Mouse (Mus musculus) layer of hippocampus, postnatal 10 days (tissue): ENCODE data around the gene Meis1. TPM values are rescaled to one million over a fixed set of nuclear protein-coding genes. Genes with fewer than 3 reads are reported as not detected.

ENCODE experiments used
- DNase-seq, 2 experiments: peaks; one replicate each; pipeline ENCODE4 v3.0.0; 2021; ENCODE audit warnings: low spot score in 2 of 2
- total RNA-seq, 2 experiments: library from RNA; stranded (reverse); gene quantifications; 2 replicates each; pipeline ENCODE4 v1.2.3; 2021

The Meis1 gene
- total RNA-seq, 2 experiments from 2014 or later: 1.8 to 2.2 TPM

GRCm38 (mm10) chr11:19014441-19015161 is 4.2 kb downstream of the Meis1 start:
- DNase-seq: no peak

- DNase-seq: no peak
These were observed 4.7 kb downstream of the Meis1 start for GRCm38 (mm10) chr11:19014113-19014440.

- DNase-seq: no peak
These were observed 5.4 kb downstream of the Meis1 start for GRCm38 (mm10) chr11:19013141-19014112.

DNA sequence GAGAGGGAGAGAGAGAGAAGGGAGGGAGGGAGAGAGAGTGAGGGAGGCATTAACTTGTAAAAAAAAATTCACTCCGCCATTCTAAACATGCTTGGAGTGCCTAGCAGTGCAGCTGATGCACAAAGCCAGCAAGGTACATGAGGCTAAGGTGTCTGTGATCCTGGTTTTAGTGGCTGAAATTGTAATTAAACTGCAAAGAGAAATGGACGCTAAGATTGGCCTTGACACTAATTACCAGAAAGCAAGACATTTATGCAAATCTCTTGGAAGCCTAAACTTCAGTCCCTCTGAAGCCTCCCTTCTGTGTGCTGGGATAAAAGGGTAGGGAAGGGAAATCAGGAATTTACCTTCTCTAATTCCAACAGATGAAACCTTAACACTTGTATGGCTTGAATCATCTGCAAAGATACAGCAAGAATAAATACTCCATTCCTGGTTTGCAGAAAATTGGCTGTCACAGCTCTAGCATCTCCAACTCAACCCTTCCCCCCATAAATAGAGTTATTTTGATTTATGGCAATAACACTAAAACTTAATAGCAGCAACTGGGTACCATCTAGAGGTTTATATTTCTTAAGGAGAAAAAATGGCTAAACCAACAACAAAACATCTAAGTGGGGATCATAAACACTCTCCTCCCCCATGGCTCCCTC is 6.2 kb downstream of the Meis1 start:
- no peak for DNase-seq

- DNase-seq: no peak
These were observed 6.8 kb downstream of the Meis1 start for GRCm38 (mm10) chr11:19012001-19012400.

- DNase-seq: no peak
These were observed 7.5 kb downstream of the Meis1 start for GRCm38 (mm10) chr11:19011108-19011805.

DNA sequence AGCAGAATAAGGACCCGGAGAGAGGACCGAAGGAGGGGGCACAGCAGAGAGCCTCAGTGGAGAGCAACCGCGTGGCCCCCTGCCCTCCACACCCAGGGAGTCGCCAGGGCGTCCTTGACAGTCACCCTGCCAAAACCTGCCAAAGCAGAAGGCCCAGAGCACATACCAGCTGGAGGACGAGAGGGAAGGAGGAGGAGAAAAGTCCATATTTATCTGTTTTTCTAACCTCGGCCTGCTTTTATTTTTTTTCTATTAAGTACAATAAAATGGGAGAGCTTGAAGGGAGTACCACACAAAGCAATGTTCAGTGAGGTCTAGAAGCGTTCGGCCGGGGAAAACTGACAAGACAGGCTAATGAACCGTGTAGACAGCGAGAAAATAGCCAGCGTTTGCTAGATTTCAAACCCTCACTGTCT is 8.4 kb downstream of the Meis1 start:
- DNase-seq: no peak

DNA sequence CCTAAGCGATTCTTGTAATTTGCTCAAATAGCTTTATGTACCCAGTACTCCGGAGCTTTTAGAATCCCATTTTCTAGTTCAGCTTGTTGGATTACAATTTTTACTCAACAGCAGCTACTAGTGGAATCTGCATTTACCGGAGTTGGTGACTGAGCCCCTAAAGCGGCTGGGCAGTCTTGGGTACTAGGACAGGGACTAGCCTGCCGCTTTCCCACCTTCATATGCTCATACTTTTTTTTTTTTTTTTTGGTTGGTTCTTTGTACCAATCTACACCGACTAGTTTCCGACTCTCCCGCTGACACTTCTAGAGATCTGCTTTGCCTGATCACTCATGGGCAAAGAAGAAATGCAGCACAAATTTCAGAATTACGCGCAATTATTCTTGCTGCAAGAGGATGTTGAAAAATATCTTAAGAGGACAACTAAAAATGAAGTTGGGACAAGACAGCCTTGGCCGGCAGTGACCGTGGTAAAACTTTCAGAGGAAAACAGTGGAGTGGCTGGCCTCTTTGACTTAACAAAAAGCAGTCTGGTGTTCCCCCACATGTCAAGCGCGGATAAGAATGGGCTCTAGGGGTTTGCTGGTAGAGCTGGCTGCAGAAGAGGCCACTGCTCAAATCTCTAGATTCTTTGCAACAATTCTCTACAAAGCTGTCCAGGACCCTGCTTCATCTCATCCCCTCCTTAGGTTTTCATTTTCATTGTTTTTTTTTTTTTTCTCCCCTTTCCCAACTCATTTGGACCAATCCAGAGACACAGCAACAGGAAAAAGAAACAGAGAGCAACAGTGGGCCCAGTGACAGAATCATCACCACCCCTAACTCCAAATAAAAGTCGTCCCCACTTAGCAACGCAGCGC is 9.0 kb downstream of the Meis1 start:
- no peak for DNase-seq

- DNase-seq: no peak
These were observed 10.0 kb downstream of the Meis1 start for GRCm38 (mm10) chr11:19008610-19009384.

DNA sequence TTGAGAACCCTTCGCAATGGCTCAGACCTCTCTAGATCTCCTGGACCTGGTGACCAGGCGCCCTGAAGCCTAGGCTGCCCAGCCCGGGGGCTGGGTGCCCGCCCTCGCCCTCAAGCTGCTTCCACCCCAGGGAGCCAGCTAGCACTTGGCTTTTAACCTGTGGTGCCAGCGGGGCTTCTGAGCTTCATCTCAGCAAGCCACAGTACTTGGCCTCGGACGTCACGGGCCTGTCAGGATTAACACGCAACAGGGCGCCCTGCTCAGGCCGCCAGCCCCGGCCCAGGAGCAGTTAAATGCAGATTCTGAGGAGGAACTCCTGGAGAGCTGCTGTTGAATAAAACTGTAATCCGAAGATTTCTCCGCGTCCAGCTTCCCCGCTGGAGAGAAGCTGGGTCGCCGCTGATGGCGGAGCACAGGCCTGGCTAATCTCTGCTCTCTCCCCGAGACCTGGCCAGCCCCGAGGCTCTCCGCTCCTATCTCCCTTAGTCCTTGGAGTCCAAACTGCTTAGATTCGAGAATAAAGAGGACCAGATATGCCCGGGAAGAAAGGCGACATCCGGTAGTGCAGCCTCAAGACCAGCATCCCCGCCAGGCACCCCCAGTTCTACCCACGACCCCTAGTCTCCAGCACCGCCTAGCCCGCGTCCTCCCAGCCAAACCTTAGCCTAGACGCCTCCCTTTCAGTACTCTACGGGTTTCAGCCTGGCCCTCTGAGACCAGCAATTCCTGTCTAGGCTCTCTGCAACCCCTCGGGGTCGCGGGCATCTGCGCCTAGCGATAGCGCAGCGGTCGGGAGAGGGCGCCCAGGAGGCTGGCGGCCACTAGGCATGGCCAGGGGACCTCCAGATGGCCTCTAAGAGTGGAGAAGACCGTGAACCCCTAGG is 11.0 kb downstream of the Meis1 start:
- DNase-seq: no peak

GRCm38 (mm10) chr11:19007068-19007467 is 11.7 kb downstream of the Meis1 start:
- DNase-seq: no peak

DNA sequence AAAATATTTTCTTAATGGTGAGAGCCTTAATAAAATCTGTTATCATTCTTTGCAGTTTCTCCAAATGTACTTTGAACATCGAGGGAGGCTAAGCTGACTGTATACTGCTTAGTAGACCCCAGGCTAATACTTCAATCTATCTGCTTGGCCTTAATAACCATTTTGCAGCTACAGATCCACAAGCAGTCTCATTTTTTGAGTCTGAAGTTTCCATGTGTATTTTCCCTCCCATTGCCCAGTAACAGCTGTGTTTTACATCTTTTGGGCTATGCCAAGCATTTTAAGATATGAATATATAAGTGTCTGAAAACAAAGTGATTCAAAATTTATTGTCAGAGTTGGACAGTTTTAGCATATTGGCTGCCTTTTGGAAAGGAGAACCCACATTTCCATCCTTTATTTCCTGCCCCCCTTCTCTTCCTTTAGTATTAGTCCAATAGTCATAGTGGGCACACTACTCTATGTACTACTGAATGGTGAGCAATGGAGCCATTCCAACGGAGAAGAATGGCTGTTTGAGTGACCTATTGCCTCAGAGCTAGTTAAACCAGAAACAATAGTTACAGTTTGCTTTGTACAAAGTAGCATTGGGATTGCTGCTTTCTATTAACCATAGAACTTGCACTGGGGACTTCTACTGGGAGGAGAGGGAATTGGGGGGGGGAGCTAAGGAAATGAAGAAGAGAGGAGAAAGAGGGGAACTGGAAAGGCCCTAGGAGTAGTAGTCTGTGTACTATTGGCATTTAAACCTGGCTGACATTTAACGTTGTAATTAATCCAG is 12.7 kb downstream of the Meis1 start:
- no peak for DNase-seq

DNA sequence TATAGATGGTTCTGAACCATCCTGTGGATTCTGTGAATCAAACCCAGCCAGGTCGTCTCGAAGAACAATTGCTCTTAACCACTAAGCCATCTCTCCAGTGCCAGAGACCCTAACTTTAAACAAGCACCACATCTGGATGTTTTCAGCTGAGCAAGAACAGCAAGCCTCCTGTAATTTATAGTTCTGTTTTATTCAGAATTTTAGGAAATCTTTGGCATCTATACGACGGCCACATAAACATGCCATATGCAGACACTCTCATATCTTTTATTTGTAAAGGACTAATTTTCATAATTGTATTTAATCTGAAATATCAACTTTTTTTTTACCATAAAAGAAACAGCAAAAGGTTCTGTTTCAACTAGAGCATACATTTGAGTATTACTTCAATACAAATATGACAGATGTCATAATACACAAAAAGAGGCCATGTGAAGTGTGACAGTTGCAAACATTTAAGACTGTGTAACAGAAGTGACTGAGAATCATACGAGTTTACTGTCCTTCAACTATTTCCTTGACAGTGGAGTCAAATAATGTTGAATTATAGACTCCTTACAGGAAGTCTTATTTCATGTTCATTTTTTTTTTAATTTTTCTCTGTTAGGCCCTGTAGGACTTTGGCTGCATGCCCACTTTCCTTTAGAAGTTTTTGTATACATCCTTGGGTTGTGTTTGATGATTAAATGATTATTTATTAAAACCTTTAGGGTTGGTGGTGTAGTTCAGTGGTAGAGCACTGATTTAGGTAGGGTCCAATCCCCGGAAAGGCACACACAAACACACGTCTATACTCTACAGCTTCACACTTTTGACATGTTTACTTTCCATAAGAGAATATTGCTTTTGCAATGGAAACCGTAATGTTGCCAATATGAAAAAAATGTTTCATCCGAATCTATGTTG is 13.5 kb downstream of the Meis1 start:
- no peak for DNase-seq

- DNase-seq: no peak
These were observed 15.7 kb downstream of the Meis1 start for GRCm38 (mm10) chr11:19003066-19003465.

- no peak for DNase-seq
These were observed 22.0 kb downstream of the Meis1 start for GRCm38 (mm10) chr11:18996767-18997166.

DNA sequence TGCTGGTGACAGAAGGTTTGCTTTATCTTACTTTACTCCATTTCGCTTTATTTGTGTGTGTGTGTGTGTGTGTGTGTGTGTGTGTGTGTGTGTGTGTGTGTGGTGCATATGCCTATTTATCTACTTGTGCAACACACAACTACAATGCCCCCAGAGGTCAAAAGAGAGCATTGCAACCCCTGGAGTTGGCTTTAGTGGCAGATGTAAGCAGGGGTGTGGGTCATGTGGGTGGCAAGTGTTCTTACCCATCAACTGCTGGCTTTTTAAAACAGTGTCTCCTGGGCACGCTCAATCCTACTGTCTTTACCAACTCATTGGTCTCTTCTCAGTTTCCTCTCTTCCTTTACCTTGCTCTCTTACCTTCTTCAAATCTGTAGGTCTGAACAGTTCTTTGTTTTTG is 22.5 kb downstream of the Meis1 start:
- DNase-seq: no peak

DNA sequence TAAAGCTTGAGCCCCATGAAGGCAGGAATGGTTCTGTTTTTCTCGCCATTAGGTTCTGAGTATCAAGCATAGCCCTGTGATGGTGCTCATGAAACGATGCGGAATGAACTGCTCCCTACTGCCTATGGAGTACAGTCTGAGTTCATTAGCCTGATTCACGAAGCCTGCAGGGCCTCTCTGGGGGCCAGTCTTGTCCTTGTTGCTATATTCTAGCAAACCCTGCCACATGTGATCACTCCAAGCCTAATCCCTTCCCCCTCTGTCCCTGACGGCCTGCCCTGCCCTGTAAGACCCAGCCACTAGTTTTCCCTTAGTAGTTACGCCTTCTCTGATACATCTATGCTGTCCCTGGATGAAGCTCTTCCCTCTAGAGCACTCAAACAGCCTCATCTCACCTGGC is 26.0 kb downstream of the Meis1 start:
- DNase-seq: no peak
